Mouse (Mus musculus): Measurements from ENCODE around the gene Guca2b. TPM values are rescaled to one million over a fixed set of nuclear protein-coding genes. Genes with fewer than 3 reads are reported as not detected.

Guca2b gene
- total and polyA plus RNA-seq, 3 experiments = 1.1 to 2.3 TPM; not detected in 1

DNA sequence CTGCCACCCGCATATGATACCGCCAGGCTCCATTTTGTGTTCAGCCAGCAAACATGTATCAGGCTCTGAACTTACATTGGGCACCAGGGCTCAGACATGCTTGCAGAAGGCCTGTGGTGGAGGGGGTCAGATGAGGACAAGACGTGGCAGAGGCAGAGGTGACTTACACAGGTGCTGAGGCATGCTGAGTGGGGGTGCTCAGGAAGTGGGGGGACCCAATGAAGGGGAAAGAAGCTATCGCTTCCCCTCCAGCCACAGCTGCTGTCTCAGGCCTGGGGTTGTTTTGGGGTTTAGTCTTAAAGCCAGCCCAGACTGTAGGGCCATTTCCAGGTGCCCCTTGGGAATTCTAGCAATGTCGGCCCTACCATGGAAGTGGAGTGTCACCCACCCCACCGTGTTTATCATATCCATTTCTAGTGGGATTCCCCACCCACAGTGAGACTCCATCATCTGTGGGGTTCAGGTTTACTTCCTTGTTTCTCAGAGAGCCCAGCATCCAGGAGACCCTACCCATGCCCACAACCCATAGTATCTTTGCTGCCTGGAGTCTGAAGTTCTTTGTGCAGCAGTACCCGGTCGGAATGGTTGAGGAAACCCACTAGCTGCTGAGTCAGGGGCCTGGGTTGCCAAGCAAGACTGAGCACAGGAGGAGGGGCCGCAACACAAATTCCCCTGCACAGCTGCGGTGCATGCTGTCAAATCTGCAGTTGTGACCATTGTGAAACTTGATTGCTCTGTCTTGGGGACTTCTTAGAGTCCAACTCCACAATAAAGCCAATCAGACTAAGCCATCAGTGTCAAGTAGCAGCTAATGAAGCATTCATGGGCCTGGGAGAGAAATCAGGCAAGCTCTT is 10.8 kb upstream of the Guca2b start (continued):
- peak; percentile 45; the same call in 1 of the 2 replicates for TF ChIP-seq ZMIZ1 (IDR thresholded peaks at IDR 0.05; ENCODE audit: low read depth, low read length)

DNA sequence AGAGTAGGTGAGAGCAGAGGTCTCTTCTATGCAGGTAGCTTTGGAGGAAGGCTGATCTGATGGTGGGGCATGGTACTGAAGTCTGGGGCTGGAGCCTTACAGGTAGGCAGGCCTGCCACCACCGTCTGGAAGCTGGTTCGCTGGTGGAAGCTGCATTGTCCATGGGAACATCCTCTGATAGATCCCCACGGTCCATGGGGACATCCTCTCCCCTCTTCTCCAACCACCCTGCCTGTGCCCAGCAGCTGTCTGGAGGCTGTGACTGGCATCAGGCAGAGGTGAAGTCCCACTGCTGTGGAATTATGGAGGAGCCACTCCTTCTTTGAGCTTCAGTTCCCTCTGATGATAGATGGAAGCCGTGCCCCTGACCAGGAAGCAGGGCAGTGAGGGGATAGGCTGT is 9.8 kb upstream of the Guca2b start:
- H3K4me2 ChIP-seq (ENCODE audit: insufficient read depth, low read depth, poor library complexity, severe bottlenecking) = no peak overlapping the region
- H3K9ac ChIP-seq (ENCODE audit: insufficient read depth, low read depth) = no peak overlapping the region
- H3K36me3 ChIP-seq (replicated peaks in 1 of 2; ENCODE audit: control insufficient read depth in 1 of 2, insufficient read depth in 1 of 2, low read length in 1 of 2) = no peaks in the 10 kb centered on the region
- TF ChIP-seq RCOR1 (conservative IDR thresholded peaks at IDR 0.05; ENCODE audit: low read depth, low read length) (no peak), CTCF (conservative IDR thresholded peaks at IDR 0.05 in 1 of 2, IDR thresholded peaks at IDR 0.05 in 1 of 2; ENCODE audit: low read depth in 2 of 2, low read length in 2 of 2) (no peak), KAT2A (IDR thresholded peaks at IDR 0.05; ENCODE audit: insufficient replicate concordance, low read length) (no peak), USF2 (conservative IDR thresholded peaks at IDR 0.05; ENCODE audit: low read depth, low read length) (no peak), TBP (conservative IDR thresholded peaks at IDR 0.05; ENCODE audit: low read depth, low read length) (no peak)
- DNase-seq (ENCODE audit: extremely low read depth) = no peak
- 0 out of 2 replicates have a peak overlapping the region, but pooled peaks have one; percentile 14 for H3K27ac ChIP-seq (ENCODE audit: insufficient read depth, low read depth)
- H3K4me3 ChIP-seq (replicated peaks in 1 of 3; ENCODE audit: low read depth in 2 of 3, low read length in 2 of 3, poor library complexity in 1 of 3) = no peak overlapping the region
- no peaks in the 10 kb centered on the region for H3K9me3 ChIP-seq (replicated peaks; ENCODE audit: low read length)
- dilution Hi-C loops (cut with MboI; ENCODE audit: extremely low pct_ligation_motif_present, extremely low pct_unique_long_range_greater_than_20kb, low sequenced_read_pairs) = no loop called here
- no peaks in the 10 kb centered on the region for H3K27me3 ChIP-seq (replicated peaks)
- H3K79me2 ChIP-seq (replicated peaks; ENCODE audit: control insufficient read depth, extremely low read depth, insufficient read depth, poor library complexity, severe bottlenecking) = no peaks in the 10 kb centered on the region
- peaks cover 31 to 72% of the 10 kb centered on the region in 2 experiments for H3K4me1 ChIP-seq (ENCODE audit: control insufficient read depth in 1 of 2, insufficient read depth in 2 of 2)
- in situ Hi-C loops (cut with MboI; ENCODE audit: low pct_ligation_motif_present, low pct_unique_long_range_greater_than_20kb, low sequenced_read_pairs) = loop anchor here (5.0 to 25.0 kb wide), 4 partner anchors 36 to 406 kb away; partner anchors contain the start of genes Cldn19, Ppcs and Zmynd12

DNA sequence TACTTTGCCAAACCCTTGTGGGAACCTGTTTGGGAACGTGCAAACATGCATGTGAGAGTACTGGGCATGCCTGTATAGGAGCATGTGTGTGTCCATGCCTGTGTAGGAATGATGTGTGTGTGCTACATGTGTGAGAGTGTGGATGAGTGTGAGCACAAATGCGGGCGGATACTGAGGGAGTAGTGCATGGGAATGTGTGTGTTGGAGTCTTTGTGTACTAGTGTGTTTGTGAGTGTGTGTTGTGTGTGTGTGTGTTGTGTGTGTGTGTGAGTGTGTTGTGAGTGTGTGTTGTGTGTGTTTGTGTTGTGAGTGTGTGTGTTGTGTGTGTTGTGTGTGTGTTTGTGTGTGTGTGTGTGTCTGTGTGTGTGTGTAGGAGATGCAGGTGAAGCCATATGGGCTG is 9.4 kb upstream of the Guca2b start:
- no peak for DNase-seq (ENCODE audit: extremely low read depth)
- Histone ChIP-seq H3K9me3 (replicated peaks; ENCODE audit: low read length) (no peaks in the 10 kb centered on the region), H3K4me1 (ENCODE audit: control insufficient read depth in 1 of 2, insufficient read depth in 2 of 2) (peaks cover 34 to 73% of the 10 kb centered on the region in 2 experiments), H3K9ac (ENCODE audit: insufficient read depth, low read depth) (no peak overlapping the region), H3K27ac (ENCODE audit: insufficient read depth, low read depth) (no peak overlapping the region), H3K79me2 (replicated peaks; ENCODE audit: control insufficient read depth, extremely low read depth, insufficient read depth, poor library complexity, severe bottlenecking) (no peaks in the 10 kb centered on the region), H3K4me3 (replicated peaks in 1 of 3; ENCODE audit: low read depth in 2 of 3, low read length in 2 of 3, poor library complexity in 1 of 3) (no peak overlapping the region), H3K4me2 (ENCODE audit: insufficient read depth, low read depth, poor library complexity, severe bottlenecking) (no peak overlapping the region), H3K27me3 (replicated peaks) (no peaks in the 10 kb centered on the region), H3K36me3 (replicated peaks in 1 of 2; ENCODE audit: control insufficient read depth in 1 of 2, insufficient read depth in 1 of 2, low read length in 1 of 2) (no peaks in the 10 kb centered on the region)
- no peak for TF ChIP-seq TCF12 (IDR thresholded peaks at IDR 0.05; ENCODE audit: low read depth, low read length)
- no peak for TF ChIP-seq CTCF (conservative IDR thresholded peaks at IDR 0.05 in 1 of 2, IDR thresholded peaks at IDR 0.05 in 1 of 2; ENCODE audit: low read depth in 2 of 2, low read length in 2 of 2)
- TF ChIP-seq ETS1 (conservative IDR thresholded peaks at IDR 0.05; ENCODE audit: low read depth, low read length) = no peak
- TF ChIP-seq ZC3H11A (IDR thresholded peaks at IDR 0.05; ENCODE audit: low read depth, low read length) = no peak
- no peak for TF ChIP-seq NELFE (IDR thresholded peaks at IDR 0.05; ENCODE audit: low read depth, low read length)
- no peak for TF ChIP-seq TBP (conservative IDR thresholded peaks at IDR 0.05; ENCODE audit: low read depth, low read length)
- no peak for TF ChIP-seq UBTF (IDR thresholded peaks at IDR 0.05; ENCODE audit: low read depth, low read length)
- no peak for TF ChIP-seq USF1 (IDR thresholded peaks at IDR 0.05; ENCODE audit: low read depth, low read length)
- TF ChIP-seq CHD1 (IDR thresholded peaks at IDR 0.05; ENCODE audit: low read depth, low read length) = no peak
- no peak for TF ChIP-seq SIN3A (IDR thresholded peaks at IDR 0.05; ENCODE audit: low read length)
- no peak for TF ChIP-seq MYC (IDR thresholded peaks at IDR 0.05; ENCODE audit: low read depth, low read length)
- TF ChIP-seq JUN (IDR thresholded peaks at IDR 0.05; ENCODE audit: insufficient read depth, low read depth, low read length) = no peak
- no peak for TF ChIP-seq CHD2 (IDR thresholded peaks at IDR 0.05; ENCODE audit: low read length)
- TF ChIP-seq ELF1 (IDR thresholded peaks at IDR 0.05; ENCODE audit: low read depth, low read length) = no peak
- TF ChIP-seq MAX (IDR thresholded peaks at IDR 0.05; ENCODE audit: low read length) = no peak
- TF ChIP-seq MXI1 (IDR thresholded peaks at IDR 0.05; ENCODE audit: low read depth, low read length) = no peak
- TF ChIP-seq BHLHE40 (IDR thresholded peaks at IDR 0.05; ENCODE audit: low read depth, low read length) = no peak
- in situ Hi-C loops (cut with MboI; ENCODE audit: low pct_ligation_motif_present, low pct_unique_long_range_greater_than_20kb, low sequenced_read_pairs) (loop anchor here (5.0 to 25.0 kb wide), 4 partner anchors 36 to 406 kb away; partner anchors contain the start of genes Cldn19, Ppcs and Zmynd12), dilution Hi-C loops (cut with MboI; ENCODE audit: extremely low pct_ligation_motif_present, extremely low pct_unique_long_range_greater_than_20kb, low sequenced_read_pairs) (no loop called here)

Measured in CH12.LX (cell line).